Mouse (Mus musculus): ENCODE measurements at regions not wholly inside any gene's neighbourhood (a gene's known extent, or its start where the extent isn't known, plus 50 kb on each side); places are given as distances from the start of the nearest gene placed in this dataset.
"Not testable (repeated sequence)": the region's sequence is repeated elsewhere in the genome, so short reads cannot be mapped to it uniquely, and the experiment has no call there.

- DNase-seq; intact Hi-C loops (cut with DNase I; ENCODE audit: low total_unique reads): not testable (repeated sequence)
Measured at GRCm38 (mm10) chr17:49360251-49360650, 67.9 kb upstream of the Mocs1 start.

- DNase-seq = no peak
- intact Hi-C loops (cut with DNase I; ENCODE audit: low total_unique reads) = no loop called here
Measured at GRCm38 (mm10) chr17:49367791-49368190, 60.4 kb upstream of the Mocs1 start.

- DNase-seq = no peak
- intact Hi-C loops (cut with DNase I; ENCODE audit: low total_unique reads) = no loop called here
Measured at GRCm38 (mm10) chr17:49368476-49369269, 59.5 kb upstream of the Mocs1 start.

GRCm38 (mm10) chr17:49377626-49378025, 50.5 kb upstream of the Mocs1 start:
- intact Hi-C loops (cut with DNase I; ENCODE audit: low total_unique reads) = no loop called here

More at GRCm38 (mm10) chr17:49377626-49378025, 50.5 kb upstream of the Mocs1 start:
- no peak for DNase-seq
